Mouse (Mus musculus): ENCODE measurements around the gene Oaz1. TPM values are rescaled to one million over a fixed set of nuclear protein-coding genes. Genes with fewer than 3 reads are reported as not detected.

Oaz1 gene
- polyA plus RNA-seq, 1 experiment from 2014 or later = 1,867 TPM

- Histone ChIP-seq H3K27me3 (ENCODE audit: control insufficient read depth, insufficient read depth, low read length) (no peaks in the 10 kb centered on the region), H3K27ac (ENCODE audit: low read depth, low read length) (no peak overlapping the region), H3K36me3 (ENCODE audit: control insufficient read depth, insufficient read depth, low read length) (peaks cover 96% of the 10 kb centered on the region), H3K4me2 (replicated peaks; ENCODE audit: low read depth, low read length) (no peak overlapping the region), H3K4me3 (ENCODE audit: low read length) (no peak overlapping the region), H3K4me1 (ENCODE audit: control insufficient read depth, insufficient read depth, low read length) (peaks cover 5% of the 10 kb centered on the region; the same call in 1 of the 2 replicates), H3K9ac (ENCODE audit: low read depth, low read length) (no peak overlapping the region), H3K9me3 (ENCODE audit: control insufficient read depth, low read length) (no peaks in the 10 kb centered on the region)
- ATAC-seq (ENCODE audit: low FRiP score, low TSS enrichment) = no peak
- WGBS = 82% methylated on average over 33 of the region's 33 CpGs
Observed at GRCm38 (mm10) chr10:80791476-80792174, 34.8 kb upstream of the Oaz1 start.

GRCm38 (mm10) chr10:80792175-80793032 lies 34.1 kb upstream of the Oaz1 start:
- H3K27ac ChIP-seq (ENCODE audit: low read depth, low read length) = no peak overlapping the region
- ATAC-seq (ENCODE audit: low FRiP score, low TSS enrichment) = no peak
- no peak overlapping the region for H3K9ac ChIP-seq (ENCODE audit: low read depth, low read length)

GRCm38 (mm10) chr10:80793033-80793784 lies 33.2 kb upstream of the Oaz1 start:
- Histone ChIP-seq H3K9me3 (ENCODE audit: control insufficient read depth, low read length) (no peaks in the 10 kb centered on the region), H3K36me3 (ENCODE audit: control insufficient read depth, insufficient read depth, low read length) (peaks cover 82% of the 10 kb centered on the region), H3K4me2 (replicated peaks; ENCODE audit: low read depth, low read length) (no peak overlapping the region), H3K4me3 (ENCODE audit: low read length) (no peak overlapping the region), H3K27me3 (ENCODE audit: control insufficient read depth, insufficient read depth, low read length) (no peaks in the 10 kb centered on the region), H3K9ac (ENCODE audit: low read depth, low read length) (no peak overlapping the region; the same call in 1 of the 2 replicates), H3K4me1 (ENCODE audit: control insufficient read depth, insufficient read depth, low read length) (peaks cover 5% of the 10 kb centered on the region; the same call in 1 of the 2 replicates), H3K27ac (ENCODE audit: low read depth, low read length) (no peak overlapping the region)
- 93% methylated on average over 13 of the region's 13 CpGs for WGBS
- ATAC-seq (ENCODE audit: low FRiP score, low TSS enrichment) = no peak

More at GRCm38 (mm10) chr10:80792175-80793032, 34.1 kb upstream of the Oaz1 start:
- Histone ChIP-seq H3K4me1 (ENCODE audit: control insufficient read depth, insufficient read depth, low read length) (peaks cover 5% of the 10 kb centered on the region; the same call in 1 of the 2 replicates), H3K9me3 (ENCODE audit: control insufficient read depth, low read length) (no peaks in the 10 kb centered on the region), H3K4me3 (ENCODE audit: low read length) (no peak overlapping the region), H3K36me3 (ENCODE audit: control insufficient read depth, insufficient read depth, low read length) (peaks cover 90% of the 10 kb centered on the region), H3K27me3 (ENCODE audit: control insufficient read depth, insufficient read depth, low read length) (no peaks in the 10 kb centered on the region), H3K4me2 (replicated peaks; ENCODE audit: low read depth, low read length) (no peak overlapping the region)
- 68% methylated on average over 41 of the region's 41 CpGs for WGBS

- ATAC-seq (ENCODE audit: low FRiP score, low TSS enrichment) = no peak
- 88% methylated on average over 4 of the region's 4 CpGs for WGBS
Observed at GRCm38 (mm10) chr10:80793803-80794202, 32.7 kb upstream of the Oaz1 start.

GRCm38 (mm10) chr10:80794750-80795149 lies 31.7 kb upstream of the Oaz1 start:
- H3K36me3 ChIP-seq (ENCODE audit: control insufficient read depth, insufficient read depth, low read length) = peaks cover 67% of the 10 kb centered on the region
- no peak for ATAC-seq (ENCODE audit: low FRiP score, low TSS enrichment)
- H3K4me2 ChIP-seq (replicated peaks; ENCODE audit: low read depth, low read length) = no peak overlapping the region
- H3K9me3 ChIP-seq (ENCODE audit: control insufficient read depth, low read length) = no peaks in the 10 kb centered on the region
- H3K27ac ChIP-seq (ENCODE audit: low read depth, low read length) = no peak overlapping the region
- 90% methylated on average over 8 of the region's 8 CpGs for WGBS
- H3K9ac ChIP-seq (ENCODE audit: low read depth, low read length) = no peak overlapping the region
- H3K4me3 ChIP-seq (ENCODE audit: low read length) = no peak overlapping the region
- peaks cover 8% of the 10 kb centered on the region for H3K4me1 ChIP-seq (ENCODE audit: control insufficient read depth, insufficient read depth, low read length)
- no peaks in the 10 kb centered on the region for H3K27me3 ChIP-seq (ENCODE audit: control insufficient read depth, insufficient read depth, low read length)

More at GRCm38 (mm10) chr10:80793803-80794202, 32.7 kb upstream of the Oaz1 start:
- Histone ChIP-seq H3K9ac (ENCODE audit: low read depth, low read length) (no peak overlapping the region; the same call in 1 of the 2 replicates), H3K4me3 (ENCODE audit: low read length) (no peak overlapping the region), H3K9me3 (ENCODE audit: control insufficient read depth, low read length) (no peaks in the 10 kb centered on the region), H3K4me2 (replicated peaks; ENCODE audit: low read depth, low read length) (no peak overlapping the region), H3K36me3 (ENCODE audit: control insufficient read depth, insufficient read depth, low read length) (peaks cover 76% of the 10 kb centered on the region), H3K27ac (ENCODE audit: low read depth, low read length) (no peak overlapping the region), H3K4me1 (ENCODE audit: control insufficient read depth, insufficient read depth, low read length) (peaks cover 5% of the 10 kb centered on the region; the same call in 1 of the 2 replicates), H3K27me3 (ENCODE audit: control insufficient read depth, insufficient read depth, low read length) (no peaks in the 10 kb centered on the region)

GRCm38 (mm10) chr10:80796307-80796848 lies 30.1 kb upstream of the Oaz1 start:
- Histone ChIP-seq H3K36me3 (ENCODE audit: control insufficient read depth, insufficient read depth, low read length) (peaks cover 57% of the 10 kb centered on the region), H3K4me1 (ENCODE audit: control insufficient read depth, insufficient read depth, low read length) (peaks cover 12% of the 10 kb centered on the region), H3K9me3 (ENCODE audit: control insufficient read depth, low read length) (no peaks in the 10 kb centered on the region), H3K27me3 (ENCODE audit: control insufficient read depth, insufficient read depth, low read length) (no peaks in the 10 kb centered on the region), H3K4me2 (replicated peaks; ENCODE audit: low read depth, low read length) (peak overlapping the region; percentile 94), H3K9ac (ENCODE audit: low read depth, low read length) (no peak overlapping the region; the same call in 1 of the 2 replicates), H3K4me3 (ENCODE audit: low read length) (peak overlapping the region; percentile 94; the same call in 1 of the 2 replicates), H3K27ac (ENCODE audit: low read depth, low read length) (no peak overlapping the region)
- WGBS = 83% methylated on average over 9 of the region's 9 CpGs
- ATAC-seq (ENCODE audit: low FRiP score, low TSS enrichment) = no peak

GRCm38 (mm10) chr10:80797186-80798149 lies 29.0 kb upstream of the Oaz1 start:
- Histone ChIP-seq H3K4me1 (ENCODE audit: control insufficient read depth, insufficient read depth, low read length) (peaks cover 12% of the 10 kb centered on the region), H3K4me2 (replicated peaks; ENCODE audit: low read depth, low read length) (peak overlapping the region; percentile 94), H3K9me3 (ENCODE audit: control insufficient read depth, low read length) (no peaks in the 10 kb centered on the region), H3K27me3 (ENCODE audit: control insufficient read depth, insufficient read depth, low read length) (no peaks in the 10 kb centered on the region), H3K9ac (ENCODE audit: low read depth, low read length) (peak overlapping the region; percentile 97), H3K4me3 (ENCODE audit: low read length) (peak overlapping the region; percentile 94), H3K27ac (ENCODE audit: low read depth, low read length) (peak overlapping the region; percentile 96), H3K36me3 (ENCODE audit: control insufficient read depth, insufficient read depth, low read length) (peaks cover 57% of the 10 kb centered on the region)
- ATAC-seq (ENCODE audit: low FRiP score, low TSS enrichment) = peak; percentile 73
- 2% methylated on average over 59 of the region's 59 CpGs for WGBS

Measured in kidney, embryonic 14.5 days (tissue).